8 mouse cellular contexts compared by ENCODE assay signal in genomic region chr3:83765871-83766725, GRCm38 (mm10). TPM values are rescaled to one million over a fixed set of nuclear protein-coding genes. Genes with fewer than 3 reads are reported as not detected.
DNase-seq lines count a peak whose midpoint lies in the region; ATAC-seq and TF ChIP-seq lines count a peak whose summit lies in the region.

TSS of gene Sfrp2 (plus strand) at chr3:83766321.

- no peaks in the 10 kb centered on the region for H3K36me3 ChIP-seq in CH12.LX (replicated peaks in 1 of 2; ENCODE audit: control insufficient read depth in 1 of 2, insufficient read depth in 1 of 2, low read length in 1 of 2)
- peaks cover 14% of the 10 kb centered on the region for H3K36me3 ChIP-seq in embryonic facial prominence, embryonic 12.5 days
- peaks cover 22% of the 10 kb centered on the region for H3K36me3 ChIP-seq in limb, embryonic 10.5 days

- no peak for TF ChIP-seq EP300 in CH12.LX (IDR thresholded peaks at IDR 0.05; ENCODE audit: low read length)

- peak; percentile 86 for ATAC-seq in embryonic facial prominence, embryonic 12.5 days (ENCODE audit: insufficient number of reproducible peaks, insufficient read depth, low FRiP score, low TSS enrichment)

- WGBS in embryonic facial prominence, embryonic 12.5 days: under 1% methylated on average over 82 of the region's 82 CpGs
- WGBS in limb, embryonic 10.5 days: under 1% methylated on average over 82 of the region's 82 CpGs

- TF ChIP-seq RAD21 in CH12.LX (IDR thresholded peaks at IDR 0.05; ENCODE audit: low read depth, low read length): no peak

- in situ Hi-C loops in CH12.LX (cut with MboI; ENCODE audit: low pct_ligation_motif_present, low pct_unique_long_range_greater_than_20kb, low sequenced_read_pairs): loop anchor here (25.0 kb wide), 1 partner anchor 479 kb away; no protein-coding TSS in a partner anchor

- intact Hi-C loops in heart, postnatal 10 days (cut with DNase I): loop anchor here (2.0 to 10.0 kb wide), 3 partner anchors 271 to 771 kb away; no protein-coding TSS in a partner anchor

- peak; percentile 45 for DNase-seq in adrenal gland, adult 2 months
- DNase-seq in adrenal gland, adult 18-20 months (ENCODE audit: low spot score in 2 of 2): no peak
- no peak for DNase-seq in CH12.LX (ENCODE audit: extremely low read depth)
- DNase-seq in heart, postnatal 10 days: peak; percentile 52 to 54
- DNase-seq in limb, embryonic 10.5 days (ENCODE audit: low spot score): peak; percentile 91
- DNase-seq in neural tube, embryonic 10.5 days (ENCODE audit: extremely low spot score, low spot score): peak; percentile 89
- peak; percentile 41 for DNase-seq in urinary bladder, postnatal 14 days (ENCODE audit: low spot score)

- H3K4me1 ChIP-seq in CH12.LX (ENCODE audit: control insufficient read depth in 1 of 2, insufficient read depth in 2 of 2): peaks cover 0 to 10% of the 10 kb centered on the region in 2 experiments; a peak in 2 of 4 replicates
- peaks cover 31% of the 10 kb centered on the region for H3K4me1 ChIP-seq in embryonic facial prominence, embryonic 12.5 days
- H3K4me1 ChIP-seq in limb, embryonic 10.5 days: peaks cover 63% of the 10 kb centered on the region

- H3K79me2 ChIP-seq in CH12.LX (replicated peaks; ENCODE audit: control insufficient read depth, extremely low read depth, insufficient read depth, poor library complexity, severe bottlenecking): no peaks in the 10 kb centered on the region

- dilution Hi-C loops in CH12.LX (cut with MboI; ENCODE audit: extremely low pct_ligation_motif_present, extremely low pct_unique_long_range_greater_than_20kb, low sequenced_read_pairs): no loop called here

- TF ChIP-seq CTCF in CH12.LX (conservative IDR thresholded peaks at IDR 0.05 in 1 of 2, IDR thresholded peaks at IDR 0.05 in 1 of 2; ENCODE audit: low read depth in 2 of 2, low read length in 2 of 2): no peak

- peak within 1 kb of the TSS; percentile 75 for H3K4me2 ChIP-seq in CH12.LX (ENCODE audit: insufficient read depth, low read depth, poor library complexity, severe bottlenecking)
- H3K4me2 ChIP-seq in embryonic facial prominence, embryonic 12.5 days (replicated peaks): peak within 1 kb of the TSS; percentile 68

- H3K9ac ChIP-seq in CH12.LX (ENCODE audit: insufficient read depth, low read depth): no peak within 1 kb of the TSS
- H3K9ac ChIP-seq in embryonic facial prominence, embryonic 12.5 days: peak within 1 kb of the TSS; percentile 81

- H3K27ac ChIP-seq in CH12.LX (ENCODE audit: insufficient read depth, low read depth): no peak within 1 kb of the TSS
- H3K27ac ChIP-seq in embryonic facial prominence, embryonic 12.5 days: peak within 1 kb of the TSS; percentile 88
- H3K27ac ChIP-seq in limb, embryonic 10.5 days: peak within 1 kb of the TSS; percentile 96

- peaks cover 26% of the 10 kb centered on the region for H3K27me3 ChIP-seq in CH12.LX (replicated peaks)
- H3K27me3 ChIP-seq in embryonic facial prominence, embryonic 12.5 days: no peaks in the 10 kb centered on the region
- peaks cover 27% of the 10 kb centered on the region for H3K27me3 ChIP-seq in limb, embryonic 10.5 days (ENCODE audit: low read depth, poor library complexity, severe bottlenecking)

- no peaks in the 10 kb centered on the region for H3K9me3 ChIP-seq in CH12.LX (replicated peaks; ENCODE audit: low read length)
- no peaks in the 10 kb centered on the region for H3K9me3 ChIP-seq in embryonic facial prominence, embryonic 12.5 days
- no peaks in the 10 kb centered on the region for H3K9me3 ChIP-seq in limb, embryonic 10.5 days (replicated peaks)

- peak within 1 kb of the TSS in 2 of 3 experiments; percentile 31 to 54 for H3K4me3 ChIP-seq in CH12.LX (replicated peaks in 1 of 3; ENCODE audit: low read depth in 2 of 3, low read length in 2 of 3, poor library complexity in 1 of 3)
- H3K4me3 ChIP-seq in embryonic facial prominence, embryonic 12.5 days: peak within 1 kb of the TSS; percentile 72
- peak within 1 kb of the TSS; percentile 75 for H3K4me3 ChIP-seq in limb, embryonic 10.5 days

- no peak for TF ChIP-seq POLR2A in CH12.LX (IDR thresholded peaks at IDR 0.05; ENCODE audit: low read depth, low read length)

TF ChIP-seq in CH12.LX, 34 proteins besides CTCF, POLR2A, EP300 and RAD21:
- peak; percentile 34; the same call in 1 of the 2 replicates for TF ChIP-seq NRF1 (IDR thresholded peaks at IDR 0.05; ENCODE audit: low read depth, low read length)
- TF ChIP-seq MEF2A (IDR thresholded peaks at IDR 0.05; ENCODE audit: borderline replicate concordance, low read depth, low read length): no peak
- TF ChIP-seq CHD2 (IDR thresholded peaks at IDR 0.05; ENCODE audit: low read length): no peak
- TF ChIP-seq BHLHE40 (IDR thresholded peaks at IDR 0.05; ENCODE audit: low read depth, low read length): no peak
- TF ChIP-seq KAT2A (IDR thresholded peaks at IDR 0.05; ENCODE audit: insufficient replicate concordance, low read length): no peak
- TF ChIP-seq NELFE (IDR thresholded peaks at IDR 0.05; ENCODE audit: low read depth, low read length): no peak
- TF ChIP-seq MAZ (IDR thresholded peaks at IDR 0.05; ENCODE audit: low read depth, low read length): no peak
- no peak for TF ChIP-seq TBP (conservative IDR thresholded peaks at IDR 0.05; ENCODE audit: low read depth, low read length)
- TF ChIP-seq ZMIZ1 (IDR thresholded peaks at IDR 0.05; ENCODE audit: low read depth, low read length): no peak
- TF ChIP-seq ZKSCAN1 (IDR thresholded peaks at IDR 0.05; ENCODE audit: borderline replicate concordance, low read depth, low read length): no peak
- peak; percentile 69; the same call in 1 of the 2 replicates for TF ChIP-seq UBTF (IDR thresholded peaks at IDR 0.05; ENCODE audit: low read depth, low read length)

RNA-seq across cellular contexts. Expression of gene Sfrp2, which starts in this region (rescaled TPM):
- 1 to 10 TPM; 4.4 to 5.7 TPM for total RNA-seq in adrenal gland, adult 2 months (2021)
- polyA plus RNA-seq in adrenal gland, adult 2 months (2012; rRNA removed): 6.1 and 8.5 TPM in 2 replicates
- total RNA-seq in adrenal gland, adult 18-20 months (2021): 1 to 10 TPM; 2.6 to 6.5 TPM
- total RNA-seq in CH12.LX (2012; rRNA removed): 0.17 TPM in 2 replicates
- total RNA-seq in CH12.LX (2014; rRNA removed): 0.17 TPM in 1 of 2 replicates, not detected in the other
- polyA plus RNA-seq in CH12.LX (2012; ENCODE audit: insufficient read length, low read depth): 0.23 TPM in 1 of 2 replicates, not detected in the other
- polyA plus RNA-seq in embryonic facial prominence, embryonic 12.5 days (2016; fragmentation: Nextera tagmentation; extraction: Ambion mirVana): 523 and 527 TPM in 2 replicates
- total RNA-seq in heart, postnatal 10 days (2021): 10 to 100 TPM; 30.0 to 31.8 TPM
- 63.6 and 92.5 TPM in 2 replicates for polyA plus RNA-seq in limb, embryonic 10.5 days (2016; fragmentation: Nextera tagmentation; extraction: Ambion mirVana)

Comparison
In these comparisons a context has a peak if more than half of its experiments do, and no peak if none do; other contexts are left out.
1. RNA of gene Sfrp2 (total RNA-seq): 30.0 to 31.8 TPM in heart, postnatal 10 days; 2.6 to 6.5 TPM in adrenal gland, adult 18-20 months, 4.4 to 5.7 TPM in adrenal gland, adult 2 months and 0.17 TPM in CH12.LX; every median in the first group is over 4 times any median in the second.
2. DNase-seq: peak in adrenal gland, adult 2 months (single experiment), heart, postnatal 10 days (2 of 2), limb, embryonic 10.5 days (single experiment), neural tube, embryonic 10.5 days (single experiment) and urinary bladder, postnatal 14 days (single experiment); none in adrenal gland, adult 18-20 months (0 of 2) and CH12.LX (single experiment).
3. Peak in every context shown above with its lines, with median percentiles within 50 percentile points of each other: H3K4me3 ChIP-seq.